Mouse (Mus musculus): ENCODE results near the gene Rnpep. TPM values are rescaled to one million over a fixed set of nuclear protein-coding genes. Genes with fewer than 3 reads are reported as not detected.

The Rnpep gene
- polyA plus RNA-seq, 1 experiment from 2014 or later: 81.4 TPM

GRCm38 (mm10) chr1:135290908-135291307, 7.0 kb upstream of the Rnpep start:
- Histone ChIP-seq H3K27me3 (replicated peaks; ENCODE audit: control insufficient read depth, insufficient read depth, low read length) (no peaks in the 10 kb centered on the region), H3K27ac (ENCODE audit: low read depth, low read length) (no peak overlapping the region), H3K9ac (ENCODE audit: low read length) (no peak overlapping the region), H3K4me3 (ENCODE audit: low read depth, low read length) (no peak overlapping the region), H3K9me3 (replicated peaks; ENCODE audit: control insufficient read depth, low read length) (no peaks in the 10 kb centered on the region; the same call in 1 of the 2 replicates), H3K36me3 (ENCODE audit: control insufficient read depth, insufficient read depth, low read length) (peaks cover 8% of the 10 kb centered on the region), H3K4me1 (ENCODE audit: control insufficient read depth, insufficient read depth, low read length) (no peaks in the 10 kb centered on the region), H3K4me2 (ENCODE audit: low read length) (no peak overlapping the region)
- ATAC-seq: no peak
- DNase-seq (ENCODE audit: low spot score): no peak
- WGBS: 79% methylated on average over 5 of the region's 5 CpGs

- no peak for DNase-seq (ENCODE audit: low spot score)
- H3K27ac ChIP-seq (ENCODE audit: low read depth, low read length): no peak overlapping the region
- no peak for ATAC-seq
- peaks cover 12% of the 10 kb centered on the region for H3K4me1 ChIP-seq (ENCODE audit: control insufficient read depth, insufficient read depth, low read length)
- H3K9me3 ChIP-seq (replicated peaks; ENCODE audit: control insufficient read depth, low read length): no peaks in the 10 kb centered on the region
- H3K27me3 ChIP-seq (replicated peaks; ENCODE audit: control insufficient read depth, insufficient read depth, low read length): no peaks in the 10 kb centered on the region
- H3K4me3 ChIP-seq (ENCODE audit: low read depth, low read length): no peak overlapping the region
- H3K9ac ChIP-seq (ENCODE audit: low read length): no peak overlapping the region
- 86% methylated on average over 2 of the region's 2 CpGs for WGBS
- H3K36me3 ChIP-seq (ENCODE audit: control insufficient read depth, insufficient read depth, low read length): no peaks in the 10 kb centered on the region
- no peak overlapping the region for H3K4me2 ChIP-seq (ENCODE audit: low read length)
Observed at GRCm38 (mm10) chr1:135286311-135286710, 2.4 kb upstream of the Rnpep start.

GRCm38 (mm10) chr1:135283287-135283825, 528 bp downstream of the Rnpep start:
- H3K27ac ChIP-seq (ENCODE audit: low read depth, low read length): peak overlapping the region; percentile 88
- H3K4me1 ChIP-seq (ENCODE audit: control insufficient read depth, insufficient read depth, low read length): peaks cover 12% of the 10 kb centered on the region
- H3K36me3 ChIP-seq (ENCODE audit: control insufficient read depth, insufficient read depth, low read length): peaks cover 6% of the 10 kb centered on the region
- H3K9me3 ChIP-seq (replicated peaks; ENCODE audit: control insufficient read depth, low read length): no peaks in the 10 kb centered on the region
- peak overlapping the region; percentile 85 for H3K4me3 ChIP-seq (ENCODE audit: low read depth, low read length)
- ATAC-seq (peak; percentile 83), DNase-seq (ENCODE audit: low spot score) (peak; percentile 68)
- no peaks in the 10 kb centered on the region for H3K27me3 ChIP-seq (replicated peaks; ENCODE audit: control insufficient read depth, insufficient read depth, low read length)
- H3K4me2 ChIP-seq (ENCODE audit: low read length): peak overlapping the region; percentile 78
- H3K9ac ChIP-seq (ENCODE audit: low read length): peak overlapping the region; percentile 94
- under 1% methylated on average over 42 of the region's 48 CpGs for WGBS

GRCm38 (mm10) chr1:135282536-135283286, 1.2 kb downstream of the Rnpep start:
- DNase-seq (ENCODE audit: low spot score) (peak; percentile 27), ATAC-seq (no peak)
- no peaks in the 10 kb centered on the region for H3K27me3 ChIP-seq (replicated peaks; ENCODE audit: control insufficient read depth, insufficient read depth, low read length)
- H3K36me3 ChIP-seq (ENCODE audit: control insufficient read depth, insufficient read depth, low read length): peaks cover 12% of the 10 kb centered on the region
- H3K27ac ChIP-seq (ENCODE audit: low read depth, low read length): peak overlapping the region; percentile 88; the same call in 1 of the 2 replicates
- no peaks in the 10 kb centered on the region for H3K9me3 ChIP-seq (replicated peaks; ENCODE audit: control insufficient read depth, low read length)
- WGBS: 34% methylated on average over 13 of the region's 13 CpGs
- peak overlapping the region; percentile 78 for H3K4me2 ChIP-seq (ENCODE audit: low read length)
- peak overlapping the region; percentile 85 for H3K4me3 ChIP-seq (ENCODE audit: low read depth, low read length)
- peak overlapping the region; percentile 94 for H3K9ac ChIP-seq (ENCODE audit: low read length)
- peaks cover 12% of the 10 kb centered on the region for H3K4me1 ChIP-seq (ENCODE audit: control insufficient read depth, insufficient read depth, low read length)

- no peak for ATAC-seq
- no peaks in the 10 kb centered on the region for H3K27me3 ChIP-seq (replicated peaks; ENCODE audit: control insufficient read depth, insufficient read depth, low read length)
- no peak overlapping the region for H3K27ac ChIP-seq (ENCODE audit: low read depth, low read length)
- WGBS: 94% methylated on average over 17 of the region's 17 CpGs
- H3K9ac ChIP-seq (ENCODE audit: low read length): no peak overlapping the region
- DNase-seq (ENCODE audit: low spot score): no peak
- H3K4me2 ChIP-seq (ENCODE audit: low read length): no peak overlapping the region
- peaks cover 12% of the 10 kb centered on the region for H3K4me1 ChIP-seq (ENCODE audit: control insufficient read depth, insufficient read depth, low read length)
- peaks cover 21% of the 10 kb centered on the region for H3K36me3 ChIP-seq (ENCODE audit: control insufficient read depth, insufficient read depth, low read length)
- H3K4me3 ChIP-seq (ENCODE audit: low read depth, low read length): no peak overlapping the region
- H3K9me3 ChIP-seq (replicated peaks; ENCODE audit: control insufficient read depth, low read length): no peaks in the 10 kb centered on the region
Observed at GRCm38 (mm10) chr1:135281841-135282240, 2.0 kb downstream of the Rnpep start.

- Histone ChIP-seq H3K36me3 (ENCODE audit: control insufficient read depth, insufficient read depth, low read length) (peaks cover 32% of the 10 kb centered on the region), H3K4me1 (ENCODE audit: control insufficient read depth, insufficient read depth, low read length) (peaks cover 12% of the 10 kb centered on the region), H3K27me3 (replicated peaks; ENCODE audit: control insufficient read depth, insufficient read depth, low read length) (no peaks in the 10 kb centered on the region), H3K27ac (ENCODE audit: low read depth, low read length) (no peak overlapping the region), H3K9me3 (replicated peaks; ENCODE audit: control insufficient read depth, low read length) (no peaks in the 10 kb centered on the region), H3K9ac (ENCODE audit: low read length) (no peak overlapping the region), H3K4me2 (ENCODE audit: low read length) (no peak overlapping the region), H3K4me3 (ENCODE audit: low read depth, low read length) (no peak overlapping the region)
- ATAC-seq (no peak; the same call in 1 of the 2 replicates), DNase-seq (ENCODE audit: low spot score) (peak; percentile 79)
- WGBS: 52% methylated on average over 9 of the region's 9 CpGs
Observed at GRCm38 (mm10) chr1:135280646-135281045, 3.2 kb downstream of the Rnpep start.

- 69% methylated on average over 9 of the region's 9 CpGs for WGBS
- no peak overlapping the region for H3K27ac ChIP-seq (ENCODE audit: low read depth, low read length)
- H3K36me3 ChIP-seq (ENCODE audit: control insufficient read depth, insufficient read depth, low read length): peaks cover 54% of the 10 kb centered on the region
- no peaks in the 10 kb centered on the region for H3K4me1 ChIP-seq (ENCODE audit: control insufficient read depth, insufficient read depth, low read length)
- H3K4me2 ChIP-seq (ENCODE audit: low read length): no peak overlapping the region
- ATAC-seq (no peak), DNase-seq (ENCODE audit: low spot score) (no peak)
- H3K4me3 ChIP-seq (ENCODE audit: low read depth, low read length): no peak overlapping the region
- H3K27me3 ChIP-seq (replicated peaks; ENCODE audit: control insufficient read depth, insufficient read depth, low read length): no peaks in the 10 kb centered on the region
- no peaks in the 10 kb centered on the region for H3K9me3 ChIP-seq (replicated peaks; ENCODE audit: control insufficient read depth, low read length)
- H3K9ac ChIP-seq (ENCODE audit: low read length): no peak overlapping the region
Observed at GRCm38 (mm10) chr1:135271371-135271770, 12.5 kb downstream of the Rnpep start.

GRCm38 (mm10) chr1:135267663-135268446, 16.0 kb downstream of the Rnpep start:
- H3K4me3 ChIP-seq (ENCODE audit: low read depth, low read length): no peak overlapping the region
- H3K36me3 ChIP-seq (ENCODE audit: control insufficient read depth, insufficient read depth, low read length): peaks cover 71% of the 10 kb centered on the region
- H3K9ac ChIP-seq (ENCODE audit: low read length): no peak overlapping the region
- no peak overlapping the region for H3K27ac ChIP-seq (ENCODE audit: low read depth, low read length)
- no peaks in the 10 kb centered on the region for H3K9me3 ChIP-seq (replicated peaks; ENCODE audit: control insufficient read depth, low read length)
- DNase-seq (ENCODE audit: low spot score) (no peak), ATAC-seq (no peak)
- no peaks in the 10 kb centered on the region for H3K4me1 ChIP-seq (ENCODE audit: control insufficient read depth, insufficient read depth, low read length)
- 92% methylated on average over 10 of the region's 10 CpGs for WGBS
- H3K27me3 ChIP-seq (replicated peaks; ENCODE audit: control insufficient read depth, insufficient read depth, low read length): no peaks in the 10 kb centered on the region
- no peak overlapping the region for H3K4me2 ChIP-seq (ENCODE audit: low read length)
